20 mouse cellular contexts compared by ENCODE assay signal in genomic region chr6:129326016-129326415, GRCm38 (mm10). TPM values are rescaled to one million over a fixed set of nuclear protein-coding genes. Genes with fewer than 3 reads are reported as not detected.
DNase-seq lines count a peak whose midpoint lies in the region; ATAC-seq and TF ChIP-seq lines count a peak whose summit lies in the region.
"Had no signal": no experiment of that assay in that cellular context is flagged by ENCODE, and none has a peak within 500 bp of the region (broad histone marks: within the 10 kb centered on the region; RNA-seq: fewer than 3 reads in every experiment).

No protein-coding gene starts in this region.

- 76% methylated on average over 1 of the region's 1 CpGs for WGBS in hindbrain, embryonic 12.5 days

- H3K9ac ChIP-seq in hindbrain, embryonic 12.5 days = no peak overlapping the region
- H3K9ac ChIP-seq: embryonic facial prominence, embryonic 13.5 days; forebrain, embryonic 12.5 days; liver, embryonic 14.5 days had no signal

- H3K9me3 ChIP-seq in hindbrain, embryonic 12.5 days (replicated peaks) = no peaks in the 10 kb centered on the region
- H3K9me3 ChIP-seq: embryonic facial prominence, embryonic 13.5 days; forebrain, embryonic 12.5 days; megakaryocyte, embryonic 14.5 days had no signal

- no peaks in the 10 kb centered on the region for H3K36me3 ChIP-seq in hindbrain, embryonic 12.5 days
- H3K36me3 ChIP-seq: embryonic facial prominence, embryonic 13.5 days; forebrain, embryonic 12.5 days had no signal

- H3K4me1 ChIP-seq in hindbrain, embryonic 12.5 days = no peaks in the 10 kb centered on the region
- H3K4me1 ChIP-seq: embryonic facial prominence, embryonic 13.5 days; forebrain, embryonic 12.5 days had no signal

- H3K27ac ChIP-seq in left cerebral cortex, adult 2 months = no peak overlapping the region
- H3K27ac ChIP-seq in hindbrain, embryonic 12.5 days = no peak overlapping the region
- H3K27ac ChIP-seq: embryonic facial prominence, embryonic 13.5 days; forebrain, embryonic 12.5 days; liver, embryonic 14.5 days had no signal

- no peaks in the 10 kb centered on the region for H3K27me3 ChIP-seq in hindbrain, embryonic 12.5 days
- H3K27me3 ChIP-seq: embryonic facial prominence, embryonic 13.5 days; forebrain, embryonic 12.5 days; megakaryocyte, embryonic 14.5 days had no signal

- ATAC-seq in hindbrain, embryonic 12.5 days (ENCODE audit: low FRiP score) = no peak

- peak; percentile 13 for TF ChIP-seq CTCF in left cerebral cortex, adult 2 months (IDR thresholded peaks at IDR 0.05)

- no peak overlapping the region for H3K4me3 ChIP-seq in left cerebral cortex, adult 2 months
- H3K4me3 ChIP-seq in hindbrain, embryonic 12.5 days = no peak overlapping the region
- H3K4me3 ChIP-seq: embryonic facial prominence, embryonic 13.5 days; forebrain, embryonic 12.5 days; megakaryocyte, embryonic 14.5 days had no signal

- no peak for DNase-seq in left cerebral cortex, adult 2 months (ENCODE audit: extremely low spot score in 1 of 2, low spot score in 2 of 2)
- DNase-seq in left cerebral cortex, postnatal 10 days (ENCODE audit: extremely low spot score in 1 of 2, low spot score in 2 of 2) = no peak
- DNase-seq in B cell, adult 2 months = peak; percentile 40 to 47
- peak; percentile 5 for DNase-seq in brain, adult 2 months (ENCODE audit: low read depth, low spot score)
- peak; percentile 65 for DNase-seq in naive thymus-derived CD4-positive, alpha-beta T cell, adult 2 months (ENCODE audit: low read depth)
- no peak for DNase-seq in adrenal gland, postnatal 14 days
- no peak for DNase-seq in ovary, postnatal 10 days (ENCODE audit: low spot score)
- DNase-seq: heart, postnatal 10 days; kidney, postnatal 10 days had no signal

- H3K4me2 ChIP-seq in hindbrain, embryonic 12.5 days (replicated peaks) = no peak overlapping the region
- H3K4me2 ChIP-seq: embryonic facial prominence, embryonic 13.5 days; forebrain, embryonic 12.5 days had no signal

- intact Hi-C loops in left cerebral cortex, adult 2 months (cut with DNase I) = no loop called here
- intact Hi-C loops in left cerebral cortex, postnatal 10 days (cut with DNase I) = no loop called here

RNA-seq across cellular contexts. Expression of gene 4922502D21Rik, which starts 5.6 kb away (rescaled TPM):
- not detected for total RNA-seq in left cerebral cortex, adult 2 months (2021)
- not detected for total RNA-seq in left cerebral cortex, postnatal 10 days (2021)
- total RNA-seq in adrenal gland, postnatal 14 days (2021) = not detected in 2 replicates
- polyA plus RNA-seq in hindbrain, embryonic 12.5 days (2016; fragmentation: Nextera tagmentation; extraction: Ambion mirVana) = not detected in 2 replicates
- total RNA-seq: adrenal gland, adult 18-20 months; heart, adult 8-10 months; heart, postnatal 10 days; layer of hippocampus, postnatal 14 days; left cerebral cortex, postnatal 4 days had no signal
- polyA plus RNA-seq: forebrain, embryonic 12.5 days; liver, embryonic 14.5 days; small intestine, adult 2 months; stomach, embryonic 16.5 days had no signal

RNA-seq across cellular contexts. Expression of gene Clec12a, which starts 16.5 kb away (rescaled TPM):
- total RNA-seq in left cerebral cortex, adult 2 months (2021) = under 1 TPM; 0.26 to 0.52 TPM
- under 1 TPM in 1 of 2 experiments, not detected in 1; 0.28 TPM for total RNA-seq in left cerebral cortex, postnatal 10 days (2021)
- total RNA-seq in adrenal gland, postnatal 14 days (2021) = 0.67 and 0.79 TPM in 2 replicates
- 0.38 and 0.40 TPM in 2 replicates for polyA plus RNA-seq in hindbrain, embryonic 12.5 days (2016; fragmentation: Nextera tagmentation; extraction: Ambion mirVana)
- total RNA-seq: layer of hippocampus, postnatal 14 days had no signal

RNA-seq across cellular contexts. Expression of gene Cd69, which starts 50.8 kb away (rescaled TPM):
- total RNA-seq in left cerebral cortex, adult 2 months (2021) = not detected
- total RNA-seq in left cerebral cortex, postnatal 10 days (2021) = not detected
- total RNA-seq in adrenal gland, postnatal 14 days (2021) = 0.56 and 4.0 TPM in 2 replicates
- polyA plus RNA-seq in hindbrain, embryonic 12.5 days (2016; fragmentation: Nextera tagmentation; extraction: Ambion mirVana) = 0.22 TPM in 1 of 2 replicates, not detected in the other
- total RNA-seq: layer of hippocampus, postnatal 14 days; left cerebral cortex, postnatal 4 days had no signal
- polyA plus RNA-seq: embryonic facial prominence, embryonic 13.5 days; forebrain, embryonic 12.5 days had no signal

RNA-seq across cellular contexts. Expression of gene Clec12b, which starts 59.7 kb away (rescaled TPM):
- total RNA-seq in left cerebral cortex, adult 2 months (2021) = not detected
- not detected for total RNA-seq in left cerebral cortex, postnatal 10 days (2021)
- total RNA-seq in adrenal gland, postnatal 14 days (2021) = 0.26 TPM in 1 of 2 replicates, not detected in the other
- polyA plus RNA-seq in hindbrain, embryonic 12.5 days (2016; fragmentation: Nextera tagmentation; extraction: Ambion mirVana) = 0.17 TPM in 1 of 2 replicates, not detected in the other
- total RNA-seq: heart, postnatal 10 days; layer of hippocampus, postnatal 14 days; left cerebral cortex, postnatal 4 days had no signal
- polyA plus RNA-seq: embryonic facial prominence, embryonic 13.5 days; forebrain, embryonic 12.5 days; small intestine, adult 2 months; stomach, embryonic 16.5 days had no signal

Comparison
In these comparisons a context has a peak if more than half of its experiments do, and no peak if none do; other contexts are left out.
1. DNase-seq: peak in B cell, adult 2 months (2 of 2), brain, adult 2 months (single experiment) and naive thymus-derived CD4-positive, alpha-beta T cell, adult 2 months (single experiment); none in left cerebral cortex, adult 2 months (0 of 2), left cerebral cortex, postnatal 10 days (0 of 2), adrenal gland, postnatal 14 days (single experiment) and ovary, postnatal 10 days (single experiment).